Comparison of ENCODE assay signal across 24 mouse cellular contexts in the genomic region with DNA sequence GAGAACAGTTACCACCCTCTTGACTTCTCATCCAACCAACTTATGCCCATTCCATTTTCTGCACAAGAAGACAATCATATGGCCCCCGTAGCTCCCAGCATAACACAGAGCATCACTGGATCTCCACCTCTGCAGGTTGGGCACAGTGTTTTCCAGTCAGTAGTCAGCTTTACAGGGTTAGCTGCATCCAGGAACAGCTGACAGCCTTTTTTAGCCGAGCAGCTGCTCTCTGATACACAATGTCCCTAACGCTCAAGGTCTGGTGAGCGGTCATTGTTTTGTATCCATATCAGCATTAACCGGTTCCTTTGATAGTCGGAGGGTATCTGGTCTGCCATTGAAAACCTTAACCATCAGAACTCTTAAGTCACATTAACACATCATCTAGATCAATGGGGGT. TPM values are rescaled to one million over a fixed set of nuclear protein-coding genes. Genes with fewer than 3 reads are reported as not detected.
DNase-seq lines count a peak whose midpoint lies in the region; ATAC-seq and TF ChIP-seq lines count a peak whose summit lies in the region.
"Had no signal": no experiment of that assay in that cellular context is flagged by ENCODE, and none has a peak within 500 bp of the region (broad histone marks: within the 10 kb centered on the region; RNA-seq: fewer than 3 reads in every experiment).

No protein-coding gene starts in this region.

- no peak for DNase-seq in MEL (ENCODE audit: low read depth, low spot score)
- no peak for DNase-seq in left cerebral cortex, postnatal 4 days
- no peak for DNase-seq in frontal cortex, postnatal 25 days (ENCODE audit: low spot score in 2 of 2)
- no peak for DNase-seq in hindbrain, postnatal 0 days (ENCODE audit: low spot score)
- DNase-seq: adrenal gland, postnatal 14 days; cerebellum, adult 8-10 months; cerebellum, postnatal 36 days; embryo, embryonic 11 days; gastrocnemius, postnatal 14 days; heart, adult 11 months; heart, postnatal 14 days; kidney, adult 11 months; kidney, postnatal 4 days; layer of hippocampus, adult 9-11 months; lung, postnatal 4 days; right cerebral cortex, postnatal 14 days had no signal

- no peak for ATAC-seq in megakaryocyte, adult 5-6 weeks (ENCODE audit: poor library complexity, severe bottlenecking)
- ATAC-seq in liver, embryonic 15.5 days (ENCODE audit: insufficient read depth): no peak
- no peak for ATAC-seq in hindbrain, postnatal 0 days
- ATAC-seq: forebrain, embryonic 15.5 days had no signal

- no peaks in the 10 kb centered on the region for H3K27me3 ChIP-seq in megakaryocyte, embryonic 14.5 days (replicated peaks)
- H3K27me3 ChIP-seq in MEL (ENCODE audit: control insufficient read depth in 1 of 2, insufficient read depth in 2 of 2, low read length in 2 of 2): no peaks in the 10 kb centered on the region
- no peaks in the 10 kb centered on the region for H3K27me3 ChIP-seq in liver, embryonic 15.5 days
- no peaks in the 10 kb centered on the region for H3K27me3 ChIP-seq in hindbrain, postnatal 0 days (ENCODE audit: insufficient read depth, low read length)
- H3K27me3 ChIP-seq: embryonic facial prominence, embryonic 13.5 days; forebrain, embryonic 15.5 days; heart, embryonic 12.5 days; limb, embryonic 15.5 days had no signal

- H3K36me3 ChIP-seq in megakaryocyte, embryonic 14.5 days (replicated peaks; ENCODE audit: low read length): peaks cover 7% of the 10 kb centered on the region
- H3K36me3 ChIP-seq in MEL (ENCODE audit: control insufficient read depth in 1 of 2, insufficient read depth in 2 of 2, low read length in 2 of 2): peaks cover 0 to 23% of the 10 kb centered on the region in 2 experiments; a peak in 2 of 4 replicates
- H3K36me3 ChIP-seq in liver, embryonic 15.5 days (replicated peaks): 0 out of 2 replicates have a peak, but pooled peaks cover 6% of the 10 kb centered on the region
- no peaks in the 10 kb centered on the region for H3K36me3 ChIP-seq in hindbrain, postnatal 0 days (ENCODE audit: insufficient read depth, low read length)
- H3K36me3 ChIP-seq: embryonic facial prominence, embryonic 13.5 days; forebrain, embryonic 15.5 days; heart, embryonic 12.5 days; limb, embryonic 15.5 days had no signal

- peak overlapping the region; percentile 13 for H3K9ac ChIP-seq in MEL (ENCODE audit: control insufficient read depth, low read depth, low read length, poor library complexity, severe bottlenecking)
- H3K9ac ChIP-seq in liver, embryonic 15.5 days: peak overlapping the region; percentile 99; the same call in 1 of the 2 replicates
- H3K9ac ChIP-seq in hindbrain, postnatal 0 days (replicated peaks; ENCODE audit: low read length): no peak overlapping the region
- H3K9ac ChIP-seq: embryonic facial prominence, embryonic 13.5 days; forebrain, embryonic 15.5 days; heart, embryonic 12.5 days; limb, embryonic 15.5 days had no signal

- no peak for TF ChIP-seq CTCF in MEL (IDR thresholded peaks at IDR 0.05 in 2 of 3, conservative IDR thresholded peaks at IDR 0.05 in 1 of 3; ENCODE audit: control insufficient read depth in 1 of 3, insufficient read depth in 1 of 3, low read depth in 2 of 3, low read length in 3 of 3, poor library complexity in 1 of 3, severe bottlenecking in 1 of 3)
- TF ChIP-seq CTCF in hindbrain, postnatal 0 days (IDR thresholded peaks at IDR 0.05; ENCODE audit: low read depth): no peak

- intact Hi-C loops in left cerebral cortex, postnatal 4 days (cut with DNase I): loop anchor here (10.0 kb wide), 2 partner anchors 219 to 349 kb away; no protein-coding TSS in a partner anchor

- peak overlapping the region; percentile 99 for H3K4me3 ChIP-seq in megakaryocyte, embryonic 14.5 days (replicated peaks)
- peak overlapping the region in 1 of 2 experiments; percentile 18; a peak in 1 of 4 replicates for H3K4me3 ChIP-seq in MEL (ENCODE audit: control insufficient read depth in 1 of 2, insufficient read depth in 1 of 2, low read depth in 2 of 2, low read length in 2 of 2)
- H3K4me3 ChIP-seq in liver, embryonic 15.5 days (replicated peaks): peak overlapping the region; percentile 89
- no peak overlapping the region for H3K4me3 ChIP-seq in hindbrain, postnatal 0 days (ENCODE audit: low read length)
- H3K4me3 ChIP-seq: embryonic facial prominence, embryonic 13.5 days; forebrain, embryonic 15.5 days; limb, embryonic 15.5 days had no signal

- peak overlapping the region; percentile 95 for H3K27ac ChIP-seq in MEL (ENCODE audit: control insufficient read depth, low read depth, low read length)
- H3K27ac ChIP-seq in liver, embryonic 15.5 days (replicated peaks): peak overlapping the region; percentile 100
- no peak overlapping the region for H3K27ac ChIP-seq in hindbrain, postnatal 0 days
- H3K27ac ChIP-seq: embryonic facial prominence, embryonic 13.5 days; forebrain, embryonic 15.5 days; limb, embryonic 15.5 days had no signal

- no peak for TF ChIP-seq RAD21 in MEL (IDR thresholded peaks at IDR 0.05; ENCODE audit: low read depth, low read length)

- no peak for TF ChIP-seq EP300 in MEL (IDR thresholded peaks at IDR 0.05; ENCODE audit: low read depth in 1 of 2, low read length in 2 of 2)

- peaks cover 59% of the 10 kb centered on the region for H3K4me1 ChIP-seq in megakaryocyte, embryonic 14.5 days
- H3K4me1 ChIP-seq in MEL (ENCODE audit: control insufficient read depth in 1 of 2, insufficient read depth in 2 of 2, low read length in 2 of 2): peaks cover 6 to 13% of the 10 kb centered on the region in 2 experiments
- H3K4me1 ChIP-seq in liver, embryonic 15.5 days (replicated peaks): peaks cover 38% of the 10 kb centered on the region
- H3K4me1 ChIP-seq in hindbrain, postnatal 0 days (ENCODE audit: insufficient read depth, low read length): no peaks in the 10 kb centered on the region

- no peak for TF ChIP-seq POLR2A in MEL (IDR thresholded peaks at IDR 0.05; ENCODE audit: control insufficient read depth in 1 of 2, insufficient read depth in 1 of 2, low read depth in 1 of 2, low read length in 2 of 2, poor library complexity in 1 of 2)

- no peaks in the 10 kb centered on the region for H3K9me3 ChIP-seq in megakaryocyte, embryonic 14.5 days
- H3K9me3 ChIP-seq in MEL (replicated peaks; ENCODE audit: insufficient read depth, low read length): no peaks in the 10 kb centered on the region
- no peaks in the 10 kb centered on the region for H3K9me3 ChIP-seq in liver, embryonic 15.5 days (replicated peaks)
- no peaks in the 10 kb centered on the region for H3K9me3 ChIP-seq in hindbrain, postnatal 0 days (ENCODE audit: low read length)
- H3K9me3 ChIP-seq: embryonic facial prominence, embryonic 13.5 days; forebrain, embryonic 15.5 days; heart, embryonic 12.5 days; limb, embryonic 15.5 days had no signal

- H3K79me2 ChIP-seq in MEL (ENCODE audit: control insufficient read depth, insufficient read depth, low read length, poor library complexity): peaks cover 28% of the 10 kb centered on the region

- peak overlapping the region; percentile 74 for H3K4me2 ChIP-seq in liver, embryonic 15.5 days
- no peak overlapping the region for H3K4me2 ChIP-seq in hindbrain, postnatal 0 days (ENCODE audit: low read depth, low read length)
- H3K4me2 ChIP-seq: forebrain, embryonic 15.5 days; midbrain, embryonic 11.5 days had no signal

- WGBS in liver, embryonic 15.5 days (ENCODE audit: insufficient replicate concordance): 64% methylated on average over 6 of the region's 6 CpGs
- WGBS in hindbrain, postnatal 0 days: 87% methylated on average over 6 of the region's 6 CpGs

TF ChIP-seq in MEL, 35 proteins besides CTCF, POLR2A, EP300 and RAD21:
- TF ChIP-seq CHD2 (IDR thresholded peaks at IDR 0.05; ENCODE audit: low read length): no peak
- no peak for TF ChIP-seq NRF1 (IDR thresholded peaks at IDR 0.05; ENCODE audit: insufficient read depth, low read depth, low read length, poor library complexity, severe bottlenecking)
- no peak for TF ChIP-seq USF2 (IDR thresholded peaks at IDR 0.05; ENCODE audit: borderline replicate concordance in 1 of 2, insufficient read depth in 1 of 2, low read depth in 1 of 2, low read length in 2 of 2)
- TF ChIP-seq ELF1 (IDR thresholded peaks at IDR 0.05; ENCODE audit: low read depth, low read length): no peak
- no peak for TF ChIP-seq TCF12 (IDR thresholded peaks at IDR 0.05; ENCODE audit: low read depth, low read length)
- no peak for TF ChIP-seq SIN3A (IDR thresholded peaks at IDR 0.05; ENCODE audit: low read length)
- no peak for TF ChIP-seq SMC3 (IDR thresholded peaks at IDR 0.05; ENCODE audit: low read depth, low read length)
- no peak for TF ChIP-seq POLR2AphosphoS2 (IDR thresholded peaks at IDR 0.05; ENCODE audit: low read length)
TF ChIP-seq in MEL: peak in this region for 0.

RNA-seq across cellular contexts. Expression of a gene that starts 53.3 kb away (rescaled TPM):
- 98.5 and 119 TPM in 2 replicates for polyA plus RNA-seq in megakaryocyte, embryonic 14.5 days (2012; ENCODE audit: insufficient read depth, low replicate concordance)
- total RNA-seq in megakaryocyte, adult 5-6 weeks (2015): 343 and 360 TPM in 2 replicates
- 145 and 164 TPM in 2 replicates for total RNA-seq in megakaryocyte, adult 5-6 weeks (2017)
- total RNA-seq in MEL (2012; rRNA removed): 57.5 and 86.6 TPM in 2 replicates
- polyA plus RNA-seq in MEL (2012; ENCODE audit: insufficient read depth in 1 of 2, insufficient read length in 2 of 2, low read depth in 1 of 2, low replicate concordance in 2 of 2, missing spikeins in 1 of 2): 10 to 100 TPM; 45.9 to 51.7 TPM
- polyA plus RNA-seq in liver, embryonic 15.5 days (2015; fragmentation: Nextera tagmentation; extraction: Ambion mirVana): 266 and 301 TPM in 2 replicates
- total RNA-seq in left cerebral cortex, postnatal 4 days (2021): 100 to 1,000 TPM; 214 to 231 TPM
- total RNA-seq in hindbrain, postnatal 0 days (2014; rRNA removed): 38.9 and 44.3 TPM in 2 replicates
- polyA plus RNA-seq in hindbrain, postnatal 0 days (2015; fragmentation: Nextera tagmentation; extraction: Ambion mirVana): 235 and 238 TPM in 2 replicates
